Mouse (Mus musculus) intestine, postnatal 0 days (tissue): ENCODE results near the gene Tfpi. TPM values are rescaled to one million over a fixed set of nuclear protein-coding genes. Genes with fewer than 3 reads are reported as not detected.

Experiments used
- ATAC-seq: fragments of 200-750 bp; cut with Nextera tagmentation; 2 replicates; pipeline ENCODE4 v1.8.0; 2017; ENCODE audit warnings: mild to moderate bottlenecking, moderate TSS enrichment, moderate library complexity
- H3K27ac ChIP-seq: fragments of 300-500 bp; sonication (generic); 2 replicates; pipeline ENCODE4 v1.5.1; 2014; ENCODE audit warnings: mild to moderate bottlenecking, low read depth, low read length, moderate library complexity
- H3K27me3 ChIP-seq: fragments of 300-500 bp; sonication (generic); replicated peaks from 2 replicates; pipeline ENCODE4 v1.6.1; 2014; ENCODE audit warnings: low read length, mixed read lengths; ENCODE audit not compliant: control insufficient read depth, insufficient read depth
- H3K36me3 ChIP-seq: fragments of 300-500 bp; sonication (generic); 2 replicates; pipeline ENCODE4 v1.6.1; 2014; ENCODE audit warnings: mild to moderate bottlenecking, moderate library complexity; ENCODE audit not compliant: control insufficient read depth, insufficient read depth
- H3K4me1 ChIP-seq: fragments of 300-500 bp; sonication (generic); replicated peaks from 2 replicates; pipeline ENCODE4 v1.6.1; 2014; ENCODE audit warnings: antibody characterized with exemption, low read length, mixed read lengths; ENCODE audit not compliant: control insufficient read depth, insufficient read depth
- H3K4me2 ChIP-seq: fragments of 300-500 bp; sonication (generic); replicated peaks from 2 replicates; pipeline ENCODE4 v1.6.1; 2014; ENCODE audit warnings: low read depth, mild to moderate bottlenecking, moderate library complexity
- H3K4me3 ChIP-seq: fragments of 300-500 bp; sonication (generic); 2 replicates; pipeline ENCODE4 v1.5.1; 2014; ENCODE audit warnings: low read depth, low read length
- H3K9ac ChIP-seq: fragments of 300-500 bp; sonication (generic); 2 replicates; pipeline ENCODE4 v1.6.1; 2014; ENCODE audit warnings: mild to moderate bottlenecking, low read depth, low read length
- H3K9me3 ChIP-seq: fragments of 300-500 bp; sonication (generic); 2 replicates; pipeline ENCODE4 v1.6.1; 2016; ENCODE audit warnings: mixed run types; ENCODE audit not compliant: control insufficient read depth
- CTCF ChIP-seq: sonication (generic); IDR thresholded peaks from 2 replicates; pipeline ENCODE4 v1.5.1; 2016; ENCODE audit warnings: low read depth, mild to moderate bottlenecking, control low read depth, antibody characterized with exemption, moderate library complexity
- WGBS: fragments of 180-500 bp; shearing (Covaris S2); extraction: QIAGEN DNeasy Blood & Tissue Kit; methylation state at CpG from one replicate; pipeline ENCODE4 v1.1.7; 2014; 5-methylcytosine and 5-hydroxymethylcytosine counted together
- polyA plus RNA-seq: library from polyadenylated mRNA; unstranded; fragments of >200 nt; fragmentation: Nextera tagmentation; extraction: Ambion mirVana; gene quantifications from 2 replicates; pipeline ENCODE4 v1.2.1, GENCODE M21; 2015

Gene Tfpi
- polyA plus RNA-seq, 1 experiment from 2014 or later: 31.3 TPM

DNA sequence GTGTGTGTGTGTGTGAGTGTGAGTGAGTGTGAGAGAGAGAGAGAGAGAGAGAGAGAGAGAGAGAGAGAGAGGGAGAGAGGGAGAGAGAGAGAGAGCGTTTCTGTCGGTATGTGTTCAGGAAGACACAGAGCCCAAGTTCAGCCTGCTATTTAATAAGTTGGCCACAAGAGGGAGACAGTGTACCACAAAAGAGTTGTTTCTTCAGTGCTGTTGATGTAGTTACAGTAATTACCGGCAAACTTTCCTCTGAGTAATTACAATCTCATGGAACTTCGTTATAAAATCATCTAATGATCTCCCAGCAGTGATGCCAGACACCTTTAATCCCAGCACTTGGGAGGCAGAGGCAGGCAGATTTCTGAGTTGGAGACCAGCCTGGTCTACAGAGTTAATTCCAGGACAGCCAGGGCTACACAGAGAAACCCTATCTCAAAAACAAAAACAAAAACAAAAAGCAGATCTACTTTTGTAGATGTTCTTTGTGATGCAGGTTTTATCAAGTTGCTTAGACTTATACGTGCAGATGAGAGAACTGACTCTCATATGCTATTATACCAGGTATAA, 21.3 kb downstream of the Tfpi start:
- Histone ChIP-seq H3K4me3 (no peak overlapping the region), H3K27ac (no peak overlapping the region), H3K9me3 (no peaks in the 10 kb centered on the region), H3K4me2 (no peak overlapping the region), H3K36me3 (no peaks in the 10 kb centered on the region), H3K27me3 (no peaks in the 10 kb centered on the region), H3K9ac (no peak overlapping the region), H3K4me1 (no peaks in the 10 kb centered on the region)
- peak; percentile 68; the same call in 1 of the 2 replicates for ATAC-seq
- peak; percentile 91 for TF ChIP-seq CTCF
- WGBS: 6% methylated on average over 5 of the region's 5 CpGs

GRCm38 (mm10) chr2:84454551-84455235, 21.9 kb downstream of the Tfpi start:
- no peaks in the 10 kb centered on the region for H3K9me3 ChIP-seq
- no peak overlapping the region for H3K4me3 ChIP-seq
- ATAC-seq: no peak
- H3K36me3 ChIP-seq: no peaks in the 10 kb centered on the region
- whole genome bisulfite sequencing: 57% methylated on average over 10 of the region's 10 CpGs
- TF ChIP-seq CTCF: no peak
- H3K4me2 ChIP-seq: no peak overlapping the region
- H3K27ac ChIP-seq: no peak overlapping the region
- no peaks in the 10 kb centered on the region for H3K4me1 ChIP-seq
- no peak overlapping the region for H3K9ac ChIP-seq
- no peaks in the 10 kb centered on the region for H3K27me3 ChIP-seq

DNA sequence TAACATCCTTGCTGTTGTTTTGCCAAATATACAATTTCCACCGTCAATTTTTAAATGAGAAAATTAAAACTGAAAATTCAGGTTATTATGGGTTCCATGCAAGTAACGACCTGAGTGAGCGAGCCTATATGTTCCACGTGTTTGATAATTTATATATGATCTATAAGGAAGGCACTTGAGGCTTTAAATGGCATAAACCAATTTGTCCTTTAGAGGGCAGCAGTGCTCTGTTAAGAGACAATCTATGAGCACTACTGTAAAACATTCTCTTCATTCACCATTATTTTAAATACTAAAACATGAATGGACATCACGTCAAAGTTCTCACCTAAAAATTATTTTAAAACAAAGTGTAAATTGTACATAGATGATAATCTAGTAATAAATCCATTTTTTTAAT, 22.5 kb downstream of the Tfpi start:
- no peak overlapping the region for H3K4me3 ChIP-seq
- no peaks in the 10 kb centered on the region for H3K36me3 ChIP-seq
- no peak for ATAC-seq
- WGBS: 17% methylated on average over 5 of the region's 5 CpGs
- H3K4me1 ChIP-seq: no peaks in the 10 kb centered on the region
- H3K27me3 ChIP-seq: no peaks in the 10 kb centered on the region
- no peak overlapping the region for H3K27ac ChIP-seq
- no peak overlapping the region for H3K9ac ChIP-seq
- H3K4me2 ChIP-seq: no peak overlapping the region
- TF ChIP-seq CTCF: peak; percentile 78
- H3K9me3 ChIP-seq: no peaks in the 10 kb centered on the region

- Histone ChIP-seq H3K9ac (no peak overlapping the region), H3K4me3 (no peak overlapping the region), H3K4me1 (no peaks in the 10 kb centered on the region), H3K4me2 (no peak overlapping the region), H3K36me3 (no peaks in the 10 kb centered on the region), H3K27ac (no peak overlapping the region), H3K9me3 (no peaks in the 10 kb centered on the region), H3K27me3 (no peaks in the 10 kb centered on the region)
- ATAC-seq: no peak
- WGBS: 91% methylated on average over 1 of the region's 1 CpGs
- no peak for TF ChIP-seq CTCF
Measured at GRCm38 (mm10) chr2:84445499-84445898, 31.1 kb downstream of the Tfpi start.

DNA sequence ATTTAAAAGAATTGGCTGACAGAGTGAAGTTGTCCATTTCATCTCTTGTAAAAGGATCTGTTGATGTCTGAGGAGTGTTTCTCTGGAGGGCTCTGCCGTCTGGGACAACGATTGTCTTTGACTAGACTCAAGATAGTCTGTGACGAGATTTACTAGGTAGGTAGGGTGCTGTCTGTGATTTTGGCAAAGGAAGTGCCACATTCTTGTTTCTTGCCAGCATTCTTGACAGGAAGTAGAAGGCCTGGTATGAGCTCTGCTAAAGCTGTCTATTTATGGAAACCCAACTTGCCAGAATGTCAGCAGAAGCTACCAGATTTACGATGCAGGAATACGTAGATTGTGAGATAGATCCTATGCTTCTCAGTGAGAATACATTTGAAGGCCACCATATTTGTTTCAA, 34.6 kb downstream of the Tfpi start:
- no peak for ATAC-seq
- Histone ChIP-seq H3K4me3 (no peak overlapping the region), H3K36me3 (no peaks in the 10 kb centered on the region), H3K9me3 (no peaks in the 10 kb centered on the region), H3K27me3 (no peaks in the 10 kb centered on the region), H3K4me2 (no peak overlapping the region), H3K4me1 (no peaks in the 10 kb centered on the region), H3K9ac (no peak overlapping the region), H3K27ac (no peak overlapping the region)
- no peak for TF ChIP-seq CTCF
- WGBS: 81% methylated on average over 5 of the region's 5 CpGs

DNA sequence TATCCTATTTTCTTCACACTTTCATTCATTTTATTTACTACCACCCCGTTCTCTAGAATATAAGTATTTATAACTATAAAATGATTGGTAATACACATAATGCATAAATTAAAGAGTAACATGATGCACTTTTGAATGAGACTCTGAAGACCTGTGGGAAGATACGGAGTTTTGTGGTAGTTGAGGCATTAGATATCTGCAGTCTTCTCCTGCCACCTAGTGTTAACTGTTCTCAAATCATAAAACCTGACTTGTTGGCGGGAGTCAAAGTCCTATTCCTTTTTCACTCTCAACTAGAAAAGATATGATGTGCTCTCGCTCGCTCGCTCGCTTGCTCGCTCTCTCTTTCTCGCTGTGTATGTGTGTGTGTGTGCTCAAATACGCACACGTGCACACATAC, 46.9 kb downstream of the Tfpi start:
- no peaks in the 10 kb centered on the region for H3K4me1 ChIP-seq
- no peaks in the 10 kb centered on the region for H3K9me3 ChIP-seq
- no peak for ATAC-seq
- WGBS: 29% methylated on average over 11 of the region's 11 CpGs
- TF ChIP-seq CTCF: peak; percentile 86
- H3K9ac ChIP-seq: no peak overlapping the region
- no peaks in the 10 kb centered on the region for H3K36me3 ChIP-seq
- no peak overlapping the region for H3K27ac ChIP-seq
- no peaks in the 10 kb centered on the region for H3K27me3 ChIP-seq
- H3K4me2 ChIP-seq: peak overlapping the region; percentile 35
- no peak overlapping the region for H3K4me3 ChIP-seq
